Mouse (Mus musculus): ENCODE results near the gene Krba1.

Krba1 gene

DNA sequence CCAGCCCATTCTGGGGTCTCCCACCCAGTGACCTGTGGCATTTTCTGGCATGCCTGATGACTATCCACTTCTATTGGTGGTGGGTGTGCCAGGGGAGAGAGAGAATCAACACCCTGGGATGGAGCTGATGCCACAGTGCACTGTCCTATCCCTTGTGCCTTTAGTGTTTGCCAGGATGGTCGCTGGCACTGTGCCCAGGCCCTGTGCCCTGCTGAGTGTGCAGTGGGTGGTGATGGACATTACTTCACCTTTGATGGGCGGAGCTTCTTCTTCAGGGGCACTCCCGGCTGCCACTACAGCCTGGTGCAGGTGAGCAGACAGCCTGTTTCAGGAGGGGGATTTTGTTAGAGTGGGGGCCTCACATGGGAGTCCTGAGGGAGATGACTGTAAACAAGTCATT lies 57.4 kb downstream of the Krba1 start:
- no peak for DNase-seq

DNA sequence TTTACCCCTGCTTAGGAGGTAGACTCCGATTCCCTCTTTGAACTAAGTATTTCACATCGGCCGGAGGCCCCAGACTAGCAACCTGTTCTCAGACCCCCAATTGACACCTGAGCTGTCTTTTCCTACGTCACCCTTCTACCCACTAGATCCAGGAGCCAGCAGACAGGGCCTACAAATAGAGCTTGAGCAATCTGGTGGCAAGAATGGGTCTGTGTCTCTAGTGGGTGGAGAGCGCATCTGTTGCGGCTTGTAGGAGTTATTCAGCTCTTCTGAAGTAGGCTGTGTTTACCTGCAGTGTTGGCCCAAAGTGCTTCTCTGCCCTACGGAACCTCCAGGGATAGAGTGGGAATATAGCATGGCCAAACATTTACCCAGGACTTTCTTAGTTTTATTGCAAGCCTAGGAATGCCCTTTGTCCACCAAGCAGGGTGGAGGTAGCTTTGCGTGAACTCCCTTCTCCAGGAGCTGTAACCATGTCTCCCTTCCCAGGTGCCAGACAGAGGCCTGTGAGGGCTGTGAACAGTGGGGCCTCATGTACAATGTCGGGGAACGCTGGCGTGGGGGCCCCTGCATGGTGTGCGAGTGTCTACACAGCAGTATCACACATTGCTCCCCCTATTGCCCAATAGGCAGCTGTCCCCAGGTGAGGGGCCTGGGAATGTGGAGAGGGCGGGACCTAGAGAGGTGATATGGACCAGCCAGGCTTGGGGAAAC lies 69.7 kb downstream of the Krba1 start:
- no peak for DNase-seq

DNA sequence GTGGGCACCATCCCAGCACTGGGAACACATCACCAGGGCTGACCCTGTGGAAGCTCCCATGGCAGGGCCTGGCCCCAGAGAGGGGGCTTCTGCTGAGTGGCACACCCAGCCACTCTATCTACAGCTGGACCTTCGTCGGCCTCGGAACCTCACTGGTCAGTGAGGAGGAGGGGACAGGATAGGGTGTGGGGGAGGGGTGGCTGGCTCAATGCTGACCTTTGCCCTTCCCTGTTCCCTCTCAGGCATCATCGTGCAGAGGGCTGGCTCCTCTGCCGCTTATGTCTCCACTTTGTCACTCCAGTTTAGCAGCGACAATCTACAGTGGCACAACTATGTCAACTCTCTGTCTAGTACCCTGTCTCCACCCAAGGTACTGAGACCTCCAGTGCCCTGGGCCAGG lies 71.3 kb downstream of the Krba1 start:
- no peak for DNase-seq

DNA sequence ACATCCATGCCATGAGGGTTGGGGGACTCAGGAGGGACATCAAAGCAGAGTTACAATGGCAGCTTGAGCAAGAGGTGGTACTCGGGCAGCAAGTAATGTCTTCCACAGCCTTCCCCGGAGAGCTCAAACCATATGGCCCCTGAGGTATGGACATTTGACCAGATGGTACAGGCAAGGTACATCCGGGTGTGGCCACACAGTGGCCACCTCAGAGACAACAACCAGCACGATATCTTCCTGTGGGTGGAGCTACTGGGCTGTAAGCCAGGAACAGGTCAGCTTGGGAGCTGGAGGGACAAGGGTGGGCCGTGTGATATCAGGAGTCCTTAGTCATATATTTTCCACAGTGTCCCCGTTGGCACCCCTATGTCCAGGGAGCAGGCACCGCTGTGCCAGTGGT lies 72.1 kb downstream of the Krba1 start:
- DNase-seq, result no peak
